In the genomic region with DNA sequence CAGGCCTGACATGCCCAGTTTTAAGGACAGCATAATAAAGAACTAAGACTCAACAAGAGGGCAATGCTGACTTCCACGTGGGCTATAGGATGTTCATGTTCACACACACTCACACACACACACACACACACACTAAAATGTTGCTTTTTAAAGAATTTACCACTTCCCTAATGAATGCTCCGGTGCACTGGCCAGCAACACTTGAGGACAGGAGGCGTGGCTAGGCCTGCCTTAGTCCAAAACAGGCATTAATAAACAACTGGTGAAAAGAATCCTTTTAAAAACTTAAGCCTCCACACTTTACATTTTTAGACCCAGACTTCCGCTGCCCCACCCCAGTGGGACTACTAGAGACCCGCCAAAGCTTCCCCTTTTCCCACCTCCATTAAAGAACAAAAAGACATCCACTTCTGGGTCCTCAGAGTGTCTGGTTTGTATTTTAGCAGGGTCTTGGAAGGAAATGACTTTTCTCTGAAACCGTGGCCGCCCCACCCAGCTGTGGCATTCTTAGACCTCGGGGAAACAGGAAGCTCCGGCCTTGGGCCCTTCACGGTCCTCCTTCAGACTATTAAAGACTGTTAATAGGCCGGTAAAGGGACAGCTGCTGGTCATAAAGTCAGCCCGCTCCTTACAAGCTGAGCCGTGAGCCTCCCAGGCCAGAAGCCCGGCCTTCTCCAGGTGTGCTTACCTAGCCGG, we compare ENCODE assay signal across 8 mouse cellular contexts. TPM values are rescaled to one million over a fixed set of nuclear protein-coding genes. Genes with fewer than 3 reads are reported as not detected.
A peak's percentile ranks its signal among the peaks of the same experiment; 100 is the strongest.
DNase-seq lines count a peak whose midpoint lies in the region; ATAC-seq and TF ChIP-seq lines count a peak whose summit lies in the region.

No protein-coding gene starts in this region.

- no peak overlapping the region for H3K4me3 ChIP-seq in testis, adult 2 months (ENCODE audit: control insufficient read depth, low read depth, low read length)
- peak overlapping the region; percentile 32 for H3K4me3 ChIP-seq in embryonic facial prominence, embryonic 15.5 days (replicated peaks)
- peak overlapping the region; percentile 34 for H3K4me3 ChIP-seq in heart, postnatal 0 days (ENCODE audit: low read depth, low read length)
- peak overlapping the region; percentile 91 for H3K4me3 ChIP-seq in megakaryocyte, embryonic 14.5 days (replicated peaks)
- peak overlapping the region; percentile 33 for H3K4me3 ChIP-seq in stomach, embryonic 15.5 days (replicated peaks)

- no peaks in the 10 kb centered on the region for H3K27me3 ChIP-seq in testis, adult 2 months (ENCODE audit: control insufficient read depth, insufficient read depth, low read length)
- no peaks in the 10 kb centered on the region for H3K27me3 ChIP-seq in embryonic facial prominence, embryonic 15.5 days
- no peaks in the 10 kb centered on the region for H3K27me3 ChIP-seq in heart, postnatal 0 days (ENCODE audit: control insufficient read depth, insufficient read depth, low read length)
- H3K27me3 ChIP-seq in megakaryocyte, embryonic 14.5 days (replicated peaks), result no peaks in the 10 kb centered on the region
- no peaks in the 10 kb centered on the region for H3K27me3 ChIP-seq in stomach, embryonic 15.5 days (replicated peaks)

- WGBS in embryonic facial prominence, embryonic 15.5 days, result 3% methylated on average over 15 of the region's 15 CpGs
- 16% methylated on average over 15 of the region's 15 CpGs for WGBS in heart, postnatal 0 days
- WGBS in stomach, embryonic 15.5 days, result 7% methylated on average over 15 of the region's 15 CpGs

- H3K36me3 ChIP-seq in testis, adult 2 months (ENCODE audit: control insufficient read depth, insufficient read depth, low read length), result peaks cover 3% of the 10 kb centered on the region; the same call in 1 of the 2 replicates
- H3K36me3 ChIP-seq in embryonic facial prominence, embryonic 15.5 days, result peaks cover 9% of the 10 kb centered on the region; the same call in 1 of the 2 replicates
- H3K36me3 ChIP-seq in heart, postnatal 0 days (replicated peaks; ENCODE audit: control insufficient read depth, insufficient read depth, low read length), result peaks cover 8% of the 10 kb centered on the region
- H3K36me3 ChIP-seq in megakaryocyte, embryonic 14.5 days (replicated peaks; ENCODE audit: low read length), result peaks cover 33% of the 10 kb centered on the region
- H3K36me3 ChIP-seq in stomach, embryonic 15.5 days, result 0 out of 2 replicates have a peak, but pooled peaks cover 5% of the 10 kb centered on the region

- 0 out of 2 replicates have a peak, but pooled peaks have one; percentile 13 for TF ChIP-seq EP300 in heart, postnatal 0 days (IDR thresholded peaks at IDR 0.05; ENCODE audit: low read depth)

- peak; percentile 6; the same call in 1 of the 2 replicates for ATAC-seq in embryonic facial prominence, embryonic 15.5 days (ENCODE audit: insufficient number of reproducible peaks, low FRiP score, low TSS enrichment, low read depth)
- ATAC-seq in heart, postnatal 0 days (ENCODE audit: insufficient read depth, low read depth), result peak; percentile 37; the same call in 1 of the 2 replicates
- ATAC-seq in stomach, embryonic 15.5 days (ENCODE audit: insufficient read depth, low FRiP score, low read depth), result peak; percentile 32
- ATAC-seq in megakaryocyte-erythroid progenitor cell, adult 5-6 weeks (replicated peaks; ENCODE audit: low FRiP score, low TSS enrichment, poor library complexity, severe bottlenecking), result no peak

- no peak for DNase-seq in testis, postnatal 14 days (ENCODE audit: low spot score)
- DNase-seq in heart, postnatal 0 days (ENCODE audit: low spot score), result peak; percentile 43
- DNase-seq in kidney, postnatal 25 days, result peak; percentile 80 to 87

- no peak for TF ChIP-seq POLR2A in testis, adult 2 months (IDR thresholded peaks at IDR 0.05; ENCODE audit: control insufficient read depth, low read depth, low read length)

- no peak overlapping the region for H3K9ac ChIP-seq in embryonic facial prominence, embryonic 15.5 days
- H3K9ac ChIP-seq in heart, postnatal 0 days (replicated peaks; ENCODE audit: low read depth, low read length), result peak overlapping the region; percentile 24
- no peak overlapping the region for H3K9ac ChIP-seq in stomach, embryonic 15.5 days

- H3K4me1 ChIP-seq in testis, adult 2 months (ENCODE audit: control insufficient read depth, insufficient read depth, low read length), result peaks cover 6% of the 10 kb centered on the region
- H3K4me1 ChIP-seq in embryonic facial prominence, embryonic 15.5 days, result peaks cover 48% of the 10 kb centered on the region
- peaks cover 22% of the 10 kb centered on the region for H3K4me1 ChIP-seq in heart, postnatal 0 days (ENCODE audit: control insufficient read depth, insufficient read depth)
- H3K4me1 ChIP-seq in megakaryocyte, embryonic 14.5 days, result peaks cover 79% of the 10 kb centered on the region
- peaks cover 38% of the 10 kb centered on the region for H3K4me1 ChIP-seq in stomach, embryonic 15.5 days

- peak overlapping the region; percentile 55 for H3K4me2 ChIP-seq in embryonic facial prominence, embryonic 15.5 days (replicated peaks)
- H3K4me2 ChIP-seq in heart, postnatal 0 days (ENCODE audit: low read depth, low read length), result peak overlapping the region; percentile 58
- peak overlapping the region; percentile 49 for H3K4me2 ChIP-seq in stomach, embryonic 15.5 days

- TF ChIP-seq CTCF in testis, adult 2 months (IDR thresholded peaks at IDR 0.05; ENCODE audit: control insufficient read depth, insufficient read depth, insufficient replicate concordance, low read depth, low read length), result no peak
- TF ChIP-seq CTCF in heart, postnatal 0 days (IDR thresholded peaks at IDR 0.05; ENCODE audit: low read depth), result no peak

- no peaks in the 10 kb centered on the region for H3K9me3 ChIP-seq in embryonic facial prominence, embryonic 15.5 days (replicated peaks)
- H3K9me3 ChIP-seq in heart, postnatal 0 days (replicated peaks; ENCODE audit: control insufficient read depth, low read length), result no peaks in the 10 kb centered on the region
- H3K9me3 ChIP-seq in megakaryocyte, embryonic 14.5 days, result no peaks in the 10 kb centered on the region
- no peaks in the 10 kb centered on the region for H3K9me3 ChIP-seq in stomach, embryonic 15.5 days

- peak overlapping the region; percentile 73 for H3K27ac ChIP-seq in testis, adult 2 months (ENCODE audit: control insufficient read depth, insufficient read depth, low read depth, low read length)
- H3K27ac ChIP-seq in embryonic facial prominence, embryonic 15.5 days (replicated peaks), result peak overlapping the region; percentile 97
- H3K27ac ChIP-seq in heart, postnatal 0 days (ENCODE audit: low read depth), result peak overlapping the region; percentile 96
- H3K27ac ChIP-seq in stomach, embryonic 15.5 days, result peak overlapping the region; percentile 97

RNA-seq across cellular contexts. Expression of a gene that starts 9.7 kb away (rescaled TPM):
- 4.2 and 4.5 TPM in 2 replicates for polyA plus RNA-seq in testis, adult 2 months (2012; rRNA removed)
- polyA plus RNA-seq in embryonic facial prominence, embryonic 15.5 days (2015; fragmentation: Nextera tagmentation; extraction: Ambion mirVana), result 4.6 and 5.4 TPM in 2 replicates
- 11.4 and 21.8 TPM in 2 replicates for total RNA-seq in heart, postnatal 0 days (2014; rRNA removed; ENCODE audit: low replicate concordance)
- polyA plus RNA-seq in heart, postnatal 0 days (2015; fragmentation: Nextera tagmentation; extraction: Ambion mirVana), result 1.7 and 2.3 TPM in 2 replicates
- 53.7 and 98.5 TPM in 2 replicates for polyA plus RNA-seq in megakaryocyte, embryonic 14.5 days (2012; ENCODE audit: insufficient read depth, low replicate concordance)
- polyA plus RNA-seq in stomach, embryonic 15.5 days (2015; fragmentation: Nextera tagmentation; extraction: Ambion mirVana), result 5.4 and 5.8 TPM in 2 replicates
- 16.2 and 24.1 TPM in 2 replicates for total RNA-seq in megakaryocyte-erythroid progenitor cell, adult 5-6 weeks (2014; fragmentation: Nextera tagmentation)
- 5.0 and 8.1 TPM in 2 replicates for total RNA-seq in megakaryocyte-erythroid progenitor cell, adult 5-6 weeks (2017)

RNA-seq across cellular contexts. Expression of a gene that starts 12.8 kb away (rescaled TPM):
- 8.7 and 8.9 TPM in 2 replicates for polyA plus RNA-seq in testis, adult 2 months (2012; rRNA removed)
- 16.2 and 17.6 TPM in 2 replicates for polyA plus RNA-seq in embryonic facial prominence, embryonic 15.5 days (2015; fragmentation: Nextera tagmentation; extraction: Ambion mirVana)
- total RNA-seq in heart, postnatal 0 days (2014; rRNA removed; ENCODE audit: low replicate concordance), result 8.7 and 13.7 TPM in 2 replicates
- 12.9 and 13.5 TPM in 2 replicates for polyA plus RNA-seq in heart, postnatal 0 days (2015; fragmentation: Nextera tagmentation; extraction: Ambion mirVana)
- polyA plus RNA-seq in megakaryocyte, embryonic 14.5 days (2012; ENCODE audit: insufficient read depth, low replicate concordance), result 9.8 and 12.4 TPM in 2 replicates
- polyA plus RNA-seq in stomach, embryonic 15.5 days (2015; fragmentation: Nextera tagmentation; extraction: Ambion mirVana), result 14.7 and 18.7 TPM in 2 replicates
- total RNA-seq in megakaryocyte-erythroid progenitor cell, adult 5-6 weeks (2014; fragmentation: Nextera tagmentation), result 7.0 and 10.1 TPM in 2 replicates
- 2.3 and 12.4 TPM in 2 replicates for total RNA-seq in megakaryocyte-erythroid progenitor cell, adult 5-6 weeks (2017)

RNA-seq across cellular contexts. Expression of a gene that starts 57.7 kb away (rescaled TPM):
- 0.81 and 1.1 TPM in 2 replicates for polyA plus RNA-seq in testis, adult 2 months (2012; rRNA removed)
- 347 and 362 TPM in 2 replicates for polyA plus RNA-seq in embryonic facial prominence, embryonic 15.5 days (2015; fragmentation: Nextera tagmentation; extraction: Ambion mirVana)
- 2.6 and 6.8 TPM in 2 replicates for total RNA-seq in heart, postnatal 0 days (2014; rRNA removed; ENCODE audit: low replicate concordance)
- polyA plus RNA-seq in heart, postnatal 0 days (2015; fragmentation: Nextera tagmentation; extraction: Ambion mirVana), result 0.18 and 0.37 TPM in 2 replicates
- polyA plus RNA-seq in megakaryocyte, embryonic 14.5 days (2012; ENCODE audit: insufficient read depth, low replicate concordance), result 9.2 and 15.3 TPM in 2 replicates
- 138 and 228 TPM in 2 replicates for polyA plus RNA-seq in stomach, embryonic 15.5 days (2015; fragmentation: Nextera tagmentation; extraction: Ambion mirVana)
- 1.7 and 2.7 TPM in 2 replicates for total RNA-seq in megakaryocyte-erythroid progenitor cell, adult 5-6 weeks (2014; fragmentation: Nextera tagmentation)
- total RNA-seq in megakaryocyte-erythroid progenitor cell, adult 5-6 weeks (2017), result 1.3 and 2.0 TPM in 2 replicates
